Mouse (Mus musculus): ENCODE measurements around the gene Ssh2. TPM values are rescaled to one million over a fixed set of nuclear protein-coding genes. Genes with fewer than 3 reads are reported as not detected.

The Ssh2 gene
- polyA plus RNA-seq, 1 experiment, result not detected

DNA sequence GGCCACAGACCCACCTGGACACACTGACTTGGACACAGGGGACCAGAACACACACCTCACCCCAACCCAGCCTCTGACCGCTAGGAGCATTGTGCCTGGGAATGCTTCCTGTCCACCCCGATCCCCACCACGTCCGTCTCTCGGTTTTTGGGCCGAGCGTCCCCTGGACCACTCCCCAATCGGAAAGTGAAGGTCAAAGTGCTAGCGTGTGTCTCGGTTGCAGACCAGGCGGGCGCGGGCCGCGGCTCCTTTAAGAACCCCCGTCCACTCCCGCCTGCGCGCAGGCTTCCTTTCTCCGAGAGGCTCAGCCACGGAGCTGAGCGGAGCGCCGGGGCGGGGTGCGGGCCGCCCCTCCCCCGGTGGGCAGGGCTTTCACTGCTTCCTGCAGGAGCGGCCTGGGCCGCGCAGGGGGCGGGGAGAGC, 276.8 kb downstream of the Ssh2 start:
- peaks cover 53% of the 10 kb centered on the region for H3K4me1 ChIP-seq (ENCODE audit: control insufficient read depth, insufficient read depth, low read length)

GRCm38 (mm10) chr11:77493512-77494343, 277.6 kb downstream of the Ssh2 start, which contains the start of gene Git1:
TSS of gene Git1 (plus strand) at chr11:77493562.
- no peak for TF ChIP-seq CTCF (IDR thresholded peaks at IDR 0.05; ENCODE audit: insufficient read depth, low read depth, low read length)
- no peak for TF ChIP-seq POLR2A (IDR thresholded peaks at IDR 0.05; ENCODE audit: insufficient read depth, low read depth, low read length)
- Histone ChIP-seq H3K4me3 (ENCODE audit: insufficient read depth, low read depth, low read length) (peak within 1 kb of the TSS; percentile 89), H3K27ac (ENCODE audit: insufficient read depth, low read depth, low read length) (peak within 1 kb of the TSS; percentile 96), H3K4me1 (ENCODE audit: control insufficient read depth, insufficient read depth, low read length) (peaks cover 52% of the 10 kb centered on the region)
- 2% methylated on average over 71 of the region's 74 CpGs for WGBS

More for the DNA sequence above, 276.8 kb downstream of the Ssh2 start:
- Histone ChIP-seq H3K4me3 (ENCODE audit: insufficient read depth, low read depth, low read length) (peak overlapping the region; percentile 89), H3K27ac (ENCODE audit: insufficient read depth, low read depth, low read length) (peak overlapping the region; percentile 96)
- peak; percentile 26; the same call in 1 of the 2 replicates for TF ChIP-seq CTCF (IDR thresholded peaks at IDR 0.05; ENCODE audit: insufficient read depth, low read depth, low read length)
- TF ChIP-seq POLR2A (IDR thresholded peaks at IDR 0.05; ENCODE audit: insufficient read depth, low read depth, low read length), result peak; percentile 77
- WGBS, result 2% methylated on average over 32 of the region's 32 CpGs

DNA sequence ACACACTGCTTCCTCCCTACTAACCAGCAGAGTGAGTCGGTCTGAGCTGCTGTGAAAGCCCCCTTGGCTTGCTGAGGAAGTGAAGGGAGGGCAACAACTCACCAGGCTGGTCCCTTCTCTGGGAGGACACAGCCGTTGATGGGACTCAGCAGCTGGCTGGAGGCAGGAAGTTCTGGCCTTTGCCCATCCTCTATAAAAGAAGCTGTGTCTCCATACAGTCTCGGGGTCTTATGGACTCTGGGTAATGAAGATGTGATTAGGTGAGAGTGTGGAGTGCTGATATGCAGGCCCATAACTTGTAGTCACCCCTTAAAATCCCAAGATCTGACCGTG, 278.2 kb downstream of the Ssh2 start:
- no peak for TF ChIP-seq POLR2A (IDR thresholded peaks at IDR 0.05; ENCODE audit: insufficient read depth, low read depth, low read length)
- TF ChIP-seq CTCF (IDR thresholded peaks at IDR 0.05; ENCODE audit: insufficient read depth, low read depth, low read length), result no peak
- H3K4me1 ChIP-seq (ENCODE audit: control insufficient read depth, insufficient read depth, low read length), result peaks cover 52% of the 10 kb centered on the region
- peak overlapping the region; percentile 89 for H3K4me3 ChIP-seq (ENCODE audit: insufficient read depth, low read depth, low read length)
- 17% methylated on average over 4 of the region's 4 CpGs for WGBS
- H3K27ac ChIP-seq (ENCODE audit: insufficient read depth, low read depth, low read length), result peak overlapping the region; percentile 27; the same call in 1 of the 2 replicates

DNA sequence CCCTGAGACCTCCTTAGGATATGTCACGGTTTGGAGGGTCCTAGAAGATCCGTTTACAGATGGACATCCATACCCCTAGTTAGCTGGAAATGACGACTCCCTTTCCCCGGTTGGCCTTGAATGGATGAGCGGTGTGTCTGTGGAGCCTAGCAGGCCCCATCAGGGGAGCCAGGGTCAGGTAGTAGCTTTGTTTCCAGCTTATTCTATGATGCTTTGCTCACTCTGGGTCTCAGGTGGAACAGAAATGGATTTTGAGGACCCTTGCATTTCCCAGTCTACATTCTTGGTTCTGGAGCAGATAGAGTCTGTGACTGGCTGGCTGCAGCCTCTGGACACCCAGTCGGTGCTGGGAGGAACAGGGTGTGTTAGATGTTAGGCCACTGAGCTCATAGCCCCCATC, 278.7 kb downstream of the Ssh2 start:
- Histone ChIP-seq H3K4me1 (ENCODE audit: control insufficient read depth, insufficient read depth, low read length) (peaks cover 52% of the 10 kb centered on the region), H3K4me3 (ENCODE audit: insufficient read depth, low read depth, low read length) (no peak overlapping the region), H3K27ac (ENCODE audit: insufficient read depth, low read depth, low read length) (no peak overlapping the region)
- TF ChIP-seq POLR2A (IDR thresholded peaks at IDR 0.05; ENCODE audit: insufficient read depth, low read depth, low read length) (no peak), CTCF (IDR thresholded peaks at IDR 0.05; ENCODE audit: insufficient read depth, low read depth, low read length) (no peak)
- 70% methylated on average over 6 of the region's 6 CpGs for WGBS

DNA sequence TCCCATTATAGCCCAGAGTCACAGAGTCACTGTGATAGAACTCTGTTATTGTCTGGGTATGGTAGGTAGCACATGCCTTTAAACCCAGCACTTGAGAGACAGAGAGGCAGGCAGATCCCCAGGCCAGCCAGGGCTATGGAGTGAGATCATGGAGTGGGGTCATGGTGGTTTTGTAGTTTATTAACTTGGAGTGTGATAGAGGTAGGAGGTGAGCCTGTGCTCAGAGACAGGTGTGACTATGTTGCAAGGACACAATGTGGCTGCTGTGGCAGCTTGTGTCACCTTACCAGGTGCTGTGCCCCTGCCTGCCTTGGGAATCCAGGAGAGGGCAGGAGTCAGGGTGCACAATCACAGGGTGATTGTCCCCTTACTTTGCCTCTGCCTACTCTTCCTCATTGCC, 279.4 kb downstream of the Ssh2 start:
- Histone ChIP-seq H3K4me3 (ENCODE audit: insufficient read depth, low read depth, low read length) (no peak overlapping the region), H3K27ac (ENCODE audit: insufficient read depth, low read depth, low read length) (no peak overlapping the region), H3K4me1 (ENCODE audit: control insufficient read depth, insufficient read depth, low read length) (peaks cover 52% of the 10 kb centered on the region)
- no peak for TF ChIP-seq POLR2A (IDR thresholded peaks at IDR 0.05; ENCODE audit: insufficient read depth, low read depth, low read length)
- TF ChIP-seq CTCF (IDR thresholded peaks at IDR 0.05; ENCODE audit: insufficient read depth, low read depth, low read length), result no peak

DNA sequence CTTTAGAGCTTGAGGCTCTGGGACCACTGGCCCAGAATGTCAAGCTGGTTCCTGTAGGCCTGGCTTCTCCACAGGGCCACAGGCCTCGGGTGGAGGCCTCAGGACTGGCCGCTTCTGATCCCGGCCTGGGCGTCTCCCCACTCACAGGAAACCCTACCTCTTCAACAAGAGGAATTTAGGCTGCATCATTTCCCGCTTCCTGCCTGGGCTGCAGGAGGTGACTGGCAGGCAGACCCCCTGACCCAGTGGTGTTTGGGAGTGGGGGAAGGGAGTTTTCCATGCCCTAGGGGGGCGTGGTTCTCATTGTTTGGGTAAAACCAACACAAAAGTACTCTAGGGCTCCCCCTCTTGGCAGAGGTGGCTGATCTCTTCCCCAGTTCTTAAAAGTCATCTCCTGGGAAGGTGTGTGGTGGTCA, 281.3 kb downstream of the Ssh2 start:
- WGBS, result 55% methylated on average over 6 of the region's 6 CpGs
- H3K4me1 ChIP-seq (ENCODE audit: control insufficient read depth, insufficient read depth, low read length), result peaks cover 45% of the 10 kb centered on the region

DNA sequence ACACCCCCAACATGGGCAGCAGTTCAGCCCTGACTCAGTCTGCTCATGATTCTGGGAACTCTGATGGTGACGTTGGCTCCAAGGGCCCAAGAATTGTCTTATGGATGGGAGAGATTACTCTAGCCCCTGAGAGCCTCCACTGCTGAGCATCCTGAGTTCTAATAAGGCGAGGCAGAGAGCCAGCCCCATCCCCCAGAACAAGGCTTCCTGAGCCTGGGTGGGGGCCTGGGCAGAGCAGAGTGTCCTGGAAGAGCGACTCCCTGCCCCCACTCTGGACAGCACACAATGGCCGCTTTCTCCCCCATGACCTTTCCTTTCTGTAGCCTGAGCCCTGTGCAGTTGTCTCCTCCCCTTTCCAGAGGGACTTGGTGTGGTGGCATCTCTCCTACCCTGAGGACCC, 281.8 kb downstream of the Ssh2 start:
- TF ChIP-seq POLR2A (IDR thresholded peaks at IDR 0.05; ENCODE audit: insufficient read depth, low read depth, low read length) (no peak), CTCF (IDR thresholded peaks at IDR 0.05; ENCODE audit: insufficient read depth, low read depth, low read length) (no peak)
- Histone ChIP-seq H3K4me3 (ENCODE audit: insufficient read depth, low read depth, low read length) (no peak overlapping the region), H3K4me1 (ENCODE audit: control insufficient read depth, insufficient read depth, low read length) (peaks cover 45% of the 10 kb centered on the region), H3K27ac (ENCODE audit: insufficient read depth, low read depth, low read length) (peak overlapping the region; percentile 47)
- 51% methylated on average over 4 of the region's 4 CpGs for WGBS

More for the DNA sequence above, 281.3 kb downstream of the Ssh2 start:
- no peak overlapping the region for H3K4me3 ChIP-seq (ENCODE audit: insufficient read depth, low read depth, low read length)
- peak overlapping the region; percentile 45 for H3K27ac ChIP-seq (ENCODE audit: insufficient read depth, low read depth, low read length)
- TF ChIP-seq CTCF (IDR thresholded peaks at IDR 0.05; ENCODE audit: insufficient read depth, low read depth, low read length) (0 out of 2 replicates have a peak, but pooled peaks have one; percentile 6), POLR2A (IDR thresholded peaks at IDR 0.05; ENCODE audit: insufficient read depth, low read depth, low read length) (no peak)

GRCm38 (mm10) chr11:77498261-77499139, 282.4 kb downstream of the Ssh2 start:
- Histone ChIP-seq H3K4me1 (ENCODE audit: control insufficient read depth, insufficient read depth, low read length) (peaks cover 47% of the 10 kb centered on the region), H3K4me3 (ENCODE audit: insufficient read depth, low read depth, low read length) (no peak overlapping the region), H3K27ac (ENCODE audit: insufficient read depth, low read depth, low read length) (peak overlapping the region; percentile 47)
- TF ChIP-seq POLR2A (IDR thresholded peaks at IDR 0.05; ENCODE audit: insufficient read depth, low read depth, low read length) (no peak), CTCF (IDR thresholded peaks at IDR 0.05; ENCODE audit: insufficient read depth, low read depth, low read length) (no peak)
- WGBS, result 71% methylated on average over 12 of the region's 12 CpGs
